Comparison of ENCODE assay signal across 8 mouse cellular contexts in the genomic region with DNA sequence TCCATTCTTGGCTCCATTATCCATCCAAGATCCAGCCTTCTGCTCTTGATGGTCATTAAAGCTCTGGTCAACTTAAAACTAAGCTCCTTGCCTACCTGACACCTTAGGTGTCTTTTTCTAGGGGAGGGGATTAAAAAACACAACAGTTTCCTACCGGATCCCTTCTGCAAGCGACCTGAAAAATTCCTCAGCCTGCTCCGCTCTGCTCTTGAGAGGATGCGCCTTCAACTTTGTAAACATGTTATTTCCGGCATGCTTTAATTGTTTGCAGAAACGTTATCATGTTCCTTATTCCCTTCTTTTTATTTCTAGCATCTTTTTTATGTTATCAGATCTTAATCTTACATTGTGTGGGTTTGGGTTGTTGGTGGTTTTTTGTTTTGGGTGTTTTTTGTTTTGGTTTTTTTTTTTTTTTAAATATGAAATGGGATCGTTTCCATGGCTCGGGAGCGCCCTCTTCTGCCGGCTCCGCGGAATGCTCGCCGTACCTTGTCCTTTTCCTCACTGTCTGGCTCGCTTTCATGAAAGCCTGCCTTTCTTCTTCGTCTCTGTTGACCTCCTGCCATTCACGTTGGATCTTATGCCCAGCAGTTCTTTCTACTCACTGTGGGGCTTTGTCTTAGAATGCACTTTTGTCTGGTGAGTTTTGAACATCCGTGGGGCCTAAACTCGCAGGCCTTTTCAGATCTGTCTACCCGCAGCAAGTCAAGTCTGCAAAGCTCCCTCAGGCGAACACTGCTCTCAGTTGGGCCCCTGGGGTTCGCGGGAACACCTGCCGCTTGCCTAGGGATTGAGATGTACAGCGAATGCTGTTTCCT.
DNase-seq lines count a peak whose midpoint lies in the region; ATAC-seq and TF ChIP-seq lines count a peak whose summit lies in the region.

No protein-coding gene starts in this region.

- peak; percentile 9 for DNase-seq in 3134 (ENCODE audit: extremely low read depth, insufficient read length, low spot score)
- peak; percentile 78 for DNase-seq in adrenal gland, postnatal 10 days
- DNase-seq in embryonic facial prominence, embryonic 14.5 days (ENCODE audit: low spot score), result peak; percentile 66
- peak; percentile 14 for DNase-seq in heart, postnatal 0 days (ENCODE audit: low spot score)
- peak; percentile 42 to 79 for DNase-seq in kidney, postnatal 36 days
- DNase-seq in liver, embryonic 14.5 days (ENCODE audit: low read depth in 3 of 3, low spot score in 3 of 3), result no peak
- DNase-seq in urinary bladder, postnatal 4 days (ENCODE audit: low spot score in 2 of 2), result peak; percentile 23 to 71

- H3K4me1 ChIP-seq in embryonic facial prominence, embryonic 14.5 days (ENCODE audit: control insufficient read depth, insufficient read depth, low read length), result peaks cover 3% of the 10 kb centered on the region; the same call in 1 of the 2 replicates
- no peaks in the 10 kb centered on the region for H3K4me1 ChIP-seq in heart, postnatal 0 days (ENCODE audit: control insufficient read depth, insufficient read depth)
- H3K4me1 ChIP-seq in liver, embryonic 14.5 days (replicated peaks; ENCODE audit: control insufficient read depth in 2 of 2, insufficient read depth in 2 of 2, low read length in 1 of 2), result no peaks in the 10 kb centered on the region
- peaks cover 4% of the 10 kb centered on the region for H3K4me1 ChIP-seq in neural tube, embryonic 12.5 days

- peak; percentile 61 for TF ChIP-seq CTCF in heart, postnatal 0 days (IDR thresholded peaks at IDR 0.05; ENCODE audit: low read depth)
- peak; percentile 66 for TF ChIP-seq CTCF in liver, embryonic 14.5 days (IDR thresholded peaks at IDR 0.05; ENCODE audit: low read depth)

- H3K27ac ChIP-seq in embryonic facial prominence, embryonic 14.5 days (replicated peaks; ENCODE audit: low read depth, low read length), result no peak overlapping the region
- H3K27ac ChIP-seq in heart, postnatal 0 days (ENCODE audit: low read depth), result no peak overlapping the region
- H3K27ac ChIP-seq in liver, embryonic 14.5 days, result no peak overlapping the region
- H3K27ac ChIP-seq in neural tube, embryonic 12.5 days, result no peak overlapping the region

- TF ChIP-seq EP300 in heart, postnatal 0 days (IDR thresholded peaks at IDR 0.05; ENCODE audit: low read depth), result no peak
- no peak for TF ChIP-seq EP300 in liver, embryonic 14.5 days (IDR thresholded peaks at IDR 0.05; ENCODE audit: low read depth)

- H3K9me3 ChIP-seq in embryonic facial prominence, embryonic 14.5 days (ENCODE audit: control insufficient read depth, low read length), result peaks cover 9% of the 10 kb centered on the region; the same call in 1 of the 2 replicates
- H3K9me3 ChIP-seq in heart, postnatal 0 days (replicated peaks; ENCODE audit: control insufficient read depth, low read length), result no peaks in the 10 kb centered on the region
- H3K9me3 ChIP-seq in liver, embryonic 14.5 days (ENCODE audit: control insufficient read depth, low read length), result no peaks in the 10 kb centered on the region
- H3K9me3 ChIP-seq in neural tube, embryonic 12.5 days, result peaks cover 6% of the 10 kb centered on the region; the same call in 1 of the 2 replicates

- H3K36me3 ChIP-seq in embryonic facial prominence, embryonic 14.5 days (ENCODE audit: control insufficient read depth, insufficient read depth, low read length), result no peaks in the 10 kb centered on the region
- H3K36me3 ChIP-seq in heart, postnatal 0 days (replicated peaks; ENCODE audit: control insufficient read depth, insufficient read depth, low read length), result no peaks in the 10 kb centered on the region
- no peaks in the 10 kb centered on the region for H3K36me3 ChIP-seq in liver, embryonic 14.5 days (replicated peaks; ENCODE audit: control insufficient read depth, insufficient read depth, low read depth)
- no peaks in the 10 kb centered on the region for H3K36me3 ChIP-seq in neural tube, embryonic 12.5 days

- ATAC-seq in embryonic facial prominence, embryonic 14.5 days (ENCODE audit: low read depth), result peak; percentile 50; the same call in 1 of the 2 replicates
- no peak for ATAC-seq in heart, postnatal 0 days (ENCODE audit: insufficient read depth, low read depth)
- ATAC-seq in liver, embryonic 14.5 days (ENCODE audit: insufficient read depth), result no peak
- peak; percentile 78 for ATAC-seq in neural tube, embryonic 12.5 days (ENCODE audit: low FRiP score, low read depth)

- H3K4me2 ChIP-seq in embryonic facial prominence, embryonic 14.5 days (ENCODE audit: low read depth, low read length), result peak overlapping the region; percentile 43
- peak overlapping the region; percentile 43 for H3K4me2 ChIP-seq in heart, postnatal 0 days (ENCODE audit: low read depth, low read length)
- peak overlapping the region; percentile 9; the same call in 1 of the 2 replicates for H3K4me2 ChIP-seq in liver, embryonic 14.5 days (ENCODE audit: low read depth)
- peak overlapping the region; percentile 49 for H3K4me2 ChIP-seq in neural tube, embryonic 12.5 days (replicated peaks)

- H3K4me3 ChIP-seq in embryonic facial prominence, embryonic 14.5 days (ENCODE audit: low read depth, low read length), result peak overlapping the region; percentile 7
- H3K4me3 ChIP-seq in heart, postnatal 0 days (ENCODE audit: low read depth, low read length), result no peak overlapping the region
- H3K4me3 ChIP-seq in liver, embryonic 14.5 days (ENCODE audit: insufficient read depth in 1 of 2, low read depth in 2 of 2, low read length in 2 of 2), result no peak overlapping the region
- H3K4me3 ChIP-seq in neural tube, embryonic 12.5 days, result 0 out of 2 replicates have a peak overlapping the region, but pooled peaks have one; percentile 1

- WGBS in embryonic facial prominence, embryonic 14.5 days, result 7% methylated on average over 25 of the region's 25 CpGs
- 12% methylated on average over 25 of the region's 25 CpGs for WGBS in heart, postnatal 0 days
- 12% methylated on average over 25 of the region's 25 CpGs for WGBS in liver, embryonic 14.5 days (ENCODE audit: insufficient replicate concordance)
- 14% methylated on average over 25 of the region's 25 CpGs for WGBS in neural tube, embryonic 12.5 days

- no peaks in the 10 kb centered on the region for H3K27me3 ChIP-seq in embryonic facial prominence, embryonic 14.5 days (replicated peaks; ENCODE audit: control insufficient read depth, insufficient read depth, low read length)
- no peaks in the 10 kb centered on the region for H3K27me3 ChIP-seq in heart, postnatal 0 days (ENCODE audit: control insufficient read depth, insufficient read depth, low read length)
- H3K27me3 ChIP-seq in liver, embryonic 14.5 days (ENCODE audit: control insufficient read depth, insufficient read depth, low read length), result no peaks in the 10 kb centered on the region
- H3K27me3 ChIP-seq in neural tube, embryonic 12.5 days (replicated peaks), result no peaks in the 10 kb centered on the region

- H3K9ac ChIP-seq in embryonic facial prominence, embryonic 14.5 days (ENCODE audit: low read depth, low read length), result peak overlapping the region; percentile 38; the same call in 1 of the 2 replicates
- no peak overlapping the region for H3K9ac ChIP-seq in heart, postnatal 0 days (replicated peaks; ENCODE audit: low read depth, low read length)
- no peak overlapping the region for H3K9ac ChIP-seq in liver, embryonic 14.5 days (replicated peaks)
- 0 out of 2 replicates have a peak overlapping the region, but pooled peaks have one; percentile 29 for H3K9ac ChIP-seq in neural tube, embryonic 12.5 days

Comparison
In these comparisons a context has a peak if more than half of its experiments do, and no peak if none do; other contexts are left out.
1. DNase-seq: peak in 3134 (single experiment), adrenal gland, postnatal 10 days (single experiment), embryonic facial prominence, embryonic 14.5 days (single experiment), heart, postnatal 0 days (single experiment), kidney, postnatal 36 days (2 of 2) and urinary bladder, postnatal 4 days (2 of 2); none in liver, embryonic 14.5 days (0 of 3).
2. ATAC-seq: peak in embryonic facial prominence, embryonic 14.5 days (single experiment) and neural tube, embryonic 12.5 days (single experiment); none in heart, postnatal 0 days (single experiment) and liver, embryonic 14.5 days (single experiment).
3. H3K4me3 ChIP-seq: peak in embryonic facial prominence, embryonic 14.5 days (single experiment) and neural tube, embryonic 12.5 days (single experiment); none in heart, postnatal 0 days (single experiment) and liver, embryonic 14.5 days (0 of 2).
4. H3K9ac ChIP-seq: peak in embryonic facial prominence, embryonic 14.5 days (single experiment) and neural tube, embryonic 12.5 days (single experiment); none in heart, postnatal 0 days (single experiment) and liver, embryonic 14.5 days (single experiment).
5. Peak in every context shown above with its lines, with median percentiles within 50 percentile points of each other: H3K4me2 ChIP-seq.